Mouse (Mus musculus) neural tube, embryonic 14.5 days (tissue): ENCODE results near the gene Adgrf5. TPM values are rescaled to one million over a fixed set of nuclear protein-coding genes. Genes with fewer than 3 reads are reported as not detected.
A peak's percentile ranks its signal among the peaks of the same experiment; 100 is the strongest.

Experiments used
- ATAC-seq: fragments of 200-750 bp; cut with Nextera tagmentation; 2 replicates; pipeline ENCODE4 v1.8.0; 2017; ENCODE audit warnings: low read depth, mild to moderate bottlenecking, moderate TSS enrichment, moderate library complexity
- H3K27ac ChIP-seq: fragments of 300-500 bp; sonication (generic); 2 replicates; pipeline ENCODE4 v1.5.1; 2014; ENCODE audit warnings: low read depth, mild to moderate bottlenecking, control low read depth, low read length, moderate library complexity, mixed read lengths
- H3K27me3 ChIP-seq: fragments of 300-500 bp; sonication (generic); 2 replicates; pipeline ENCODE4 v1.6.1; 2014; ENCODE audit warnings: low read length; ENCODE audit not compliant: control insufficient read depth, insufficient read depth
- H3K36me3 ChIP-seq: fragments of 300-500 bp; sonication (generic); 2 replicates; pipeline ENCODE4 v1.6.1; 2014; ENCODE audit warnings: low read length, mixed read lengths; ENCODE audit not compliant: control insufficient read depth, insufficient read depth
- H3K4me1 ChIP-seq: fragments of 300-500 bp; sonication (generic); 2 replicates; pipeline ENCODE4 v1.6.1; 2014; ENCODE audit warnings: low read length; ENCODE audit not compliant: control insufficient read depth, insufficient read depth
- H3K4me2 ChIP-seq: fragments of 300-500 bp; sonication (generic); 2 replicates; pipeline ENCODE4 v1.6.1; 2014; ENCODE audit warnings: mild to moderate bottlenecking, low read depth, low read length, control low read depth
- H3K4me3 ChIP-seq: fragments of 300-500 bp; sonication (generic); 2 replicates; pipeline ENCODE4 v1.5.1; 2014; ENCODE audit warnings: low read depth, low read length, control low read depth, mixed read lengths
- H3K9ac ChIP-seq: fragments of 300-500 bp; sonication (generic); replicated peaks from 2 replicates; pipeline ENCODE4 v1.6.1; 2014; ENCODE audit warnings: low read depth, mild to moderate bottlenecking, control low read depth, low read length, mixed read lengths
- H3K9me3 ChIP-seq: fragments of 300-500 bp; sonication (generic); 2 replicates; pipeline ENCODE4 v1.6.1; 2016; ENCODE audit warnings: low read length; ENCODE audit not compliant: control insufficient read depth
- WGBS: fragments of 180-500 bp; shearing (Covaris S2); extraction: QIAGEN DNeasy Blood & Tissue Kit; methylation state at CpG from one replicate; pipeline ENCODE4 v1.1.7; 2014; 5-methylcytosine and 5-hydroxymethylcytosine counted together
- polyA plus RNA-seq: library from polyadenylated mRNA; unstranded; fragments of >200 nt; fragmentation: Nextera tagmentation; extraction: Ambion mirVana; gene quantifications from 2 replicates; pipeline ENCODE4 v1.2.1, GENCODE M21; 2014

Gene Adgrf5
- polyA plus RNA-seq, 1 experiment from 2014 or later: 4.1 TPM

- H3K4me1 ChIP-seq: 0 out of 2 replicates have a peak, but pooled peaks cover 3% of the 10 kb centered on the region
- H3K4me3 ChIP-seq: no peak overlapping the region
- no peak overlapping the region for H3K4me2 ChIP-seq
- H3K9me3 ChIP-seq: no peaks in the 10 kb centered on the region
- ATAC-seq: no peak
- no peaks in the 10 kb centered on the region for H3K36me3 ChIP-seq
- no peak overlapping the region for H3K9ac ChIP-seq
- no peak overlapping the region for H3K27ac ChIP-seq
- H3K27me3 ChIP-seq: no peaks in the 10 kb centered on the region
- 93% methylated on average over 8 of the region's 8 CpGs for WGBS
Measured at GRCm38 (mm10) chr17:43393669-43394068, 33.4 kb downstream of the Adgrf5 start.

GRCm38 (mm10) chr17:43395400-43396258 is 35.4 kb downstream of the Adgrf5 start:
- no peaks in the 10 kb centered on the region for H3K27me3 ChIP-seq
- WGBS: 77% methylated on average over 12 of the region's 12 CpGs
- no peak overlapping the region for H3K27ac ChIP-seq
- H3K4me1 ChIP-seq: 0 out of 2 replicates have a peak, but pooled peaks cover 3% of the 10 kb centered on the region
- no peak overlapping the region for H3K4me3 ChIP-seq
- no peaks in the 10 kb centered on the region for H3K36me3 ChIP-seq
- no peak overlapping the region for H3K9ac ChIP-seq
- H3K9me3 ChIP-seq: no peaks in the 10 kb centered on the region
- H3K4me2 ChIP-seq: no peak overlapping the region
- ATAC-seq: no peak

- Histone ChIP-seq H3K4me1 (no peaks in the 10 kb centered on the region), H3K9me3 (no peaks in the 10 kb centered on the region), H3K27ac (no peak overlapping the region), H3K4me2 (no peak overlapping the region), H3K4me3 (no peak overlapping the region), H3K9ac (no peak overlapping the region), H3K27me3 (no peaks in the 10 kb centered on the region), H3K36me3 (no peaks in the 10 kb centered on the region)
- no peak for ATAC-seq
- 39% methylated on average over 7 of the region's 7 CpGs for WGBS
Measured at GRCm38 (mm10) chr17:43398612-43399011, 38.4 kb downstream of the Adgrf5 start.

- 64% methylated on average over 3 of the region's 3 CpGs for WGBS
- no peak for ATAC-seq
Measured at GRCm38 (mm10) chr17:43399151-43399550, 38.9 kb downstream of the Adgrf5 start.

GRCm38 (mm10) chr17:43400483-43400882 is 40.2 kb downstream of the Adgrf5 start:
- Histone ChIP-seq H3K27ac (no peak overlapping the region), H3K36me3 (no peaks in the 10 kb centered on the region), H3K4me1 (no peaks in the 10 kb centered on the region), H3K9ac (no peak overlapping the region), H3K9me3 (no peaks in the 10 kb centered on the region), H3K4me3 (no peak overlapping the region), H3K27me3 (no peaks in the 10 kb centered on the region), H3K4me2 (no peak overlapping the region)
- ATAC-seq: no peak
- WGBS: 79% methylated on average over 10 of the region's 10 CpGs

More at GRCm38 (mm10) chr17:43399151-43399550, 38.9 kb downstream of the Adgrf5 start:
- no peaks in the 10 kb centered on the region for H3K4me1 ChIP-seq
- H3K4me3 ChIP-seq: no peak overlapping the region
- H3K27ac ChIP-seq: no peak overlapping the region
- H3K9me3 ChIP-seq: no peaks in the 10 kb centered on the region
- no peak overlapping the region for H3K9ac ChIP-seq
- no peaks in the 10 kb centered on the region for H3K36me3 ChIP-seq
- H3K27me3 ChIP-seq: no peaks in the 10 kb centered on the region
- H3K4me2 ChIP-seq: no peak overlapping the region

GRCm38 (mm10) chr17:43403851-43404250 is 43.6 kb downstream of the Adgrf5 start:
- no peaks in the 10 kb centered on the region for H3K9me3 ChIP-seq
- H3K4me2 ChIP-seq: no peak overlapping the region
- H3K27me3 ChIP-seq: no peaks in the 10 kb centered on the region
- no peak overlapping the region for H3K4me3 ChIP-seq
- no peak for ATAC-seq
- H3K27ac ChIP-seq: no peak overlapping the region
- H3K4me1 ChIP-seq: no peaks in the 10 kb centered on the region
- no peak overlapping the region for H3K9ac ChIP-seq
- 37% methylated on average over 6 of the region's 6 CpGs for WGBS
- H3K36me3 ChIP-seq: no peaks in the 10 kb centered on the region

GRCm38 (mm10) chr17:43404408-43404807 is 44.2 kb downstream of the Adgrf5 start:
- H3K4me1 ChIP-seq: no peaks in the 10 kb centered on the region
- peak; percentile 33; the same call in 1 of the 2 replicates for ATAC-seq
- H3K9me3 ChIP-seq: no peaks in the 10 kb centered on the region
- no peaks in the 10 kb centered on the region for H3K36me3 ChIP-seq
- 54% methylated on average over 5 of the region's 5 CpGs for WGBS
- no peak overlapping the region for H3K4me3 ChIP-seq
- no peak overlapping the region for H3K9ac ChIP-seq
- no peak overlapping the region for H3K4me2 ChIP-seq
- H3K27ac ChIP-seq: no peak overlapping the region
- H3K27me3 ChIP-seq: no peaks in the 10 kb centered on the region

- Histone ChIP-seq H3K27me3 (no peaks in the 10 kb centered on the region), H3K9me3 (no peaks in the 10 kb centered on the region), H3K36me3 (no peaks in the 10 kb centered on the region), H3K4me1 (no peaks in the 10 kb centered on the region), H3K4me3 (no peak overlapping the region), H3K4me2 (no peak overlapping the region), H3K27ac (no peak overlapping the region), H3K9ac (no peak overlapping the region)
- ATAC-seq: no peak
- 87% methylated on average over 3 of the region's 3 CpGs for WGBS
Measured at GRCm38 (mm10) chr17:43406321-43406720, 46.1 kb downstream of the Adgrf5 start.

- no peak overlapping the region for H3K4me2 ChIP-seq
- H3K27ac ChIP-seq: no peak overlapping the region
- no peaks in the 10 kb centered on the region for H3K9me3 ChIP-seq
- H3K27me3 ChIP-seq: no peaks in the 10 kb centered on the region
- no peaks in the 10 kb centered on the region for H3K36me3 ChIP-seq
- no peak for ATAC-seq
- WGBS: 76% methylated on average over 7 of the region's 7 CpGs
- no peaks in the 10 kb centered on the region for H3K4me1 ChIP-seq
- no peak overlapping the region for H3K4me3 ChIP-seq
- H3K9ac ChIP-seq: no peak overlapping the region
Measured at GRCm38 (mm10) chr17:43407548-43407947, 47.3 kb downstream of the Adgrf5 start.
